Mouse (Mus musculus) small intestine, adult 2 months (tissue): ENCODE measurements around the gene Tfpt.

Experiments used
- CTCF ChIP-seq: fragments of 200-500 bp; IDR thresholded peaks from 2 replicates; pipeline ENCODE4 v1.5.1; 2012; ENCODE audit warnings: low read depth, mild to moderate bottlenecking, control low read depth, inconsistent platforms, low read length, moderate library complexity, mixed read lengths; ENCODE audit not compliant: insufficient replicate concordance, insufficient read length; ENCODE audit errors: extremely low read depth
- POLR2A ChIP-seq: fragments of 200-500 bp; IDR thresholded peaks from 2 replicates; pipeline ENCODE4 v1.6.1; 2012; ENCODE audit warnings: low read depth, mild to moderate bottlenecking, control low read depth, inconsistent platforms, low read length, moderate library complexity

GRCm38 (mm10) chr7:3646641-3647040 is 16.9 kb upstream of the Tfpt start:
- TF ChIP-seq POLR2A: no peak
- no peak for TF ChIP-seq CTCF
